Mouse (Mus musculus) heart, embryonic 11.5 days (tissue): Measurements from ENCODE around the gene Ckm. TPM values are rescaled to one million over a fixed set of nuclear protein-coding genes. Genes with fewer than 3 reads are reported as not detected.

Experiments used
- ATAC-seq: fragments of 200-750 bp; cut with Nextera tagmentation; replicated peaks from 2 replicates; pipeline ENCODE4 v1.8.0; 2017; ENCODE audit warnings: moderate library complexity; ENCODE audit not compliant: insufficient number of reproducible peaks, low FRiP score, low TSS enrichment
- H3K27ac ChIP-seq: fragments of 300-500 bp; sonication (generic); 2 replicates; pipeline ENCODE4 v1.5.1; 2014; ENCODE audit warnings: mild to moderate bottlenecking, low read depth, low read length
- H3K27me3 ChIP-seq: fragments of 300-500 bp; sonication (generic); 2 replicates; pipeline ENCODE4 v1.6.1; 2014; ENCODE audit warnings: mild to moderate bottlenecking, low read length, mixed read lengths; ENCODE audit not compliant: control insufficient read depth, insufficient read depth
- H3K36me3 ChIP-seq: fragments of 300-500 bp; sonication (generic); 2 replicates; pipeline ENCODE4 v1.6.1; 2014; ENCODE audit warnings: mild to moderate bottlenecking, low read length, moderate library complexity, mixed read lengths; ENCODE audit not compliant: control insufficient read depth, insufficient read depth
- H3K4me1 ChIP-seq: fragments of 300-500 bp; sonication (generic); 2 replicates; pipeline ENCODE4 v1.6.1; 2014; ENCODE audit warnings: low read length; ENCODE audit not compliant: control insufficient read depth, insufficient read depth
- H3K4me2 ChIP-seq: fragments of 300-500 bp; sonication (generic); 2 replicates; pipeline ENCODE4 v1.6.1; 2014; ENCODE audit warnings: mild to moderate bottlenecking, moderate library complexity
- H3K4me3 ChIP-seq: fragments of 300-500 bp; sonication (generic); 2 replicates; pipeline ENCODE4 v1.5.1; 2014; ENCODE audit warnings: low read depth, low read length
- H3K9ac ChIP-seq: fragments of 300-500 bp; sonication (generic); 2 replicates; pipeline ENCODE4 v1.6.1; 2014; ENCODE audit warnings: mild to moderate bottlenecking, low read depth, low read length, moderate library complexity
- H3K9me3 ChIP-seq: fragments of 300-500 bp; sonication (generic); replicated peaks from 2 replicates; pipeline ENCODE4 v1.6.1; 2016; ENCODE audit warnings: low read length; ENCODE audit not compliant: control insufficient read depth
- WGBS: fragments of 180-500 bp; shearing (Covaris S2); extraction: QIAGEN DNeasy Blood & Tissue Kit; methylation state at CpG from one replicate; pipeline ENCODE4 v1.1.7; 2014; ENCODE audit not compliant: insufficient replicate concordance; 5-methylcytosine and 5-hydroxymethylcytosine counted together
- polyA plus RNA-seq: library from polyadenylated mRNA; unstranded; fragments of >200 nt; fragmentation: Nextera tagmentation; extraction: Ambion mirVana; gene quantifications from 2 replicates; pipeline ENCODE4 v1.2.1, GENCODE M21; 2014

The Ckm gene
- polyA plus RNA-seq, 1 experiment from 2014 or later, result 11.0 TPM

DNA sequence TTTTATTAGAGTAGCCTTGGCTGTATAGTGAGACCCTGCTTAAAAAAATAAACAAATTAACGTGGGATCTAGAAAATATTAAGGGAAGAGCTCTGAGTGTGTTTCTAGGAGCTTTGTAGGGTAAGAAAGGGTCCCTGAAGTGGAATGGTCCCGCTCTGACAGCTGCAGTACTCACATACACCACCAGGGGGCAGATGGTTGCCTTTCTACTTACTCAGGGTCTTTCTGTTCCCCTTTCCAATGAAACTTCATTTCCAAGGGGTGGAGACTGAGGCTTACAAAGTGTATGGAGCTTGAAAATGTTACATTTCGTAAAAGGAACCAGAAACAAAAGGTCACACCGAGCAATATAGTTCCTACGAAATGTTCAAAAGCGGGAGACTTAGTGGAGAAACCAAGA, 56.9 kb downstream of the Ckm start:
- no peak overlapping the region for H3K27ac ChIP-seq
- H3K9ac ChIP-seq, result no peak overlapping the region
- no peak for ATAC-seq
- WGBS, result 10% methylated on average over 6 of the region's 6 CpGs
- H3K4me1 ChIP-seq, result peaks cover 21% of the 10 kb centered on the region
- no peaks in the 10 kb centered on the region for H3K36me3 ChIP-seq
- H3K27me3 ChIP-seq, result peaks cover 7% of the 10 kb centered on the region; the same call in 1 of the 2 replicates
- H3K4me2 ChIP-seq, result no peak overlapping the region
- H3K4me3 ChIP-seq, result no peak overlapping the region
- no peaks in the 10 kb centered on the region for H3K9me3 ChIP-seq

DNA sequence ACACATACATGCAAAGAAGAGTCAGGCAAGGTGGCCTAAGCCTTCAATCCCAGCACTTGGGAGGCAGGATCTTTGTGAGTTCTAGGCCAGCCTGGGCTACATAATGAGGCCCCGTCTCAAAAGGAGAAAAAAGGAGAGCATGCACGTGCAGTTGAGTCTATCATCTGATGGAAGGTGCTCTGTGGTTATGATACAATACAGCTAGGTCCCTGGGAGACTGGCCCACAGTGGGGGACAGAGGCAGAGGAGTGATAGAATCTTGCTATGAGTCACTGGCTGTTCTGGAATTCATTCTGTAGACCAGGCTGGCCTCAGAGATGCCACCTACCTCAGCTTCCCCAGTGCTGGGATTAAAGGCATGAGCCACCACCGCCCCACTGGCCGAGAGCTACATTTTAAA, 57.9 kb downstream of the Ckm start:
- Histone ChIP-seq H3K9ac (no peak overlapping the region), H3K36me3 (no peaks in the 10 kb centered on the region), H3K27ac (no peak overlapping the region; the same call in 1 of the 2 replicates), H3K4me2 (peak overlapping the region; percentile 50; the same call in 1 of the 2 replicates), H3K4me3 (no peak overlapping the region), H3K27me3 (peaks cover 7% of the 10 kb centered on the region; the same call in 1 of the 2 replicates), H3K9me3 (no peaks in the 10 kb centered on the region), H3K4me1 (peaks cover 16% of the 10 kb centered on the region)
- WGBS, result 53% methylated on average over 4 of the region's 4 CpGs
- no peak for ATAC-seq

DNA sequence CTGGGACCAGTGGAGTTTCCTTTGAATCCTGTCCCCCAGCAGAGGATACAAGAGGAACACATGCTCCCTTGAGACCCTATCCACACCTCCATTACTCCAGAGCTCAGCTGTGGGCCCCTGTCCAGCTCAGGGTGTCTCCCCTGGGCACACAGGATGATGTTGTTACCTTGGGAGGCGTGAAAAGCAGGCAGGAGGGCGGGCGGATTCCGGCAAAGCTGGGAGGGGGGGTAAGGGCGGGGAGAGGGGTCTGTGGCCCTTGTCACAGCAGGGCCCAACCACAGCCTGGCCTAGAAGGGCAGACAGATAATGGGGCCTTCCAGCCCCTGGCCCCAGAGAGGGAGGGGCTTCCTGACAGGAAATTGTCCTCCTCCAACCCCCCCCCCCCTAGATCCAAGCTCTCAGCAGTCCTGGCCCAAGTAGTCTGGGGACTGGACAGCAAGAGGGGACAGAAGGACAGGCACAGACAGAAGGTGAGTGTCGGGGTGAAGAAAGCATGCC, 58.4 kb downstream of the Ckm start, which contains the start of gene Exoc3l2:
Gene Exoc3l2 (plus strand): TSS at position 448 of the 498 bp plus-strand sequence.
- 0 out of 2 replicates have a peak, but pooled peaks have one; percentile 27 for ATAC-seq
- Histone ChIP-seq H3K36me3 (no peaks in the 10 kb centered on the region), H3K9me3 (no peaks in the 10 kb centered on the region), H3K27ac (peak within 1 kb of the TSS; percentile 22; the same call in 1 of the 2 replicates), H3K27me3 (peaks cover 7% of the 10 kb centered on the region; the same call in 1 of the 2 replicates), H3K4me2 (peak within 1 kb of the TSS; percentile 50), H3K4me3 (peak within 1 kb of the TSS; percentile 31), H3K4me1 (peaks cover 12% of the 10 kb centered on the region), H3K9ac (peak within 1 kb of the TSS; percentile 46; the same call in 1 of the 2 replicates)
- 30% methylated on average over 6 of the region's 6 CpGs for WGBS

DNA sequence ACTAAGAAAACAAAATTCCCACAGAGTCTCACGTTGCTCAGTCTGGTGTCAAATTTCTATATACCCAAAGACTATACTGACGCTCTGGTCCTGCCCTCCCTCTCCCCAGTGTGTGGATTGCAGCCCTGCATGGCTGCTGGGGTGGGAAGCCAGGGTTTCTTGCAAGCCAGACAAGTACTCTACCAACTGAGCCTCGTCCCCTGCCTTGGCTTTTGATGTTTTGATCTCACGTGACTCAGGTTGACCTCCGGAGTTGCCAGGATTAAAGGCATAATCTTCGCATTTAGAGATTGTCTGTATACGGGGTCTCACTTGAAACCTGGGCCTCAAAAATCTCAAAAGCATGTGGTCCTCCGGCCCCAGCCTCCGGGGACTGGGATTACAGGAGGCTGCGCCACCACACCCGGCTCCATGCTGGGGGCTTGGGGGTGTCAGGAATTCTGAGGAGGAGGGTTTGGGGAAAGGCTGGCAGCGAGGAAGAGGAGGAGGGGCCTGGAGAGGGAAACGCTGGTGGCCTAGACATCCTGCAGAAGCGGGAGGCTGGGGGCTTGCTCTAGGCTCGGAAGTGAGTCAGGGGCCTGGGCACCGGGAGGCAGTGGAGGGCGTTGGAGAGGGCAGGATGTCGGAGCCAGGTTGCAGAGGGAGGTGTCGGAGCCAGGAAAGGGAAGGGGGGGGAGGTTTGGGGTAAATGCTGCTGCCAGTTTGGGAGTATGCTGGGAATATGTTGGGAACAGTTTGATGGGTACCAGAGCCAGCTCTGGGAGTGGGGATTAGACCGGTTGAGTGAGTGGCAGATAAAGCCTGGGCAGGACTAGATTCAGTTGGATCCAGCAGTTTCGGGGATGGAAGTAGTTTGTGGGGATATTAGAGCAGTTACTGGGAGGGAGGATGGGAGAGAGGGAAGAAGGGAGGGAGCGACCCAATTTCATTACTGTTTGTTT, 60.1 kb downstream of the Ckm start:
- peak overlapping the region; percentile 50; the same call in 1 of the 2 replicates for H3K9ac ChIP-seq
- H3K27me3 ChIP-seq, result peaks cover 14% of the 10 kb centered on the region
- H3K27ac ChIP-seq, result peak overlapping the region; percentile 12; the same call in 1 of the 2 replicates
- no peaks in the 10 kb centered on the region for H3K36me3 ChIP-seq
- peak overlapping the region; percentile 31 for H3K4me3 ChIP-seq
- H3K4me2 ChIP-seq, result peak overlapping the region; percentile 50
- no peaks in the 10 kb centered on the region for H3K9me3 ChIP-seq
- 0 out of 2 replicates have a peak, but pooled peaks have one; percentile 4 for ATAC-seq
- H3K4me1 ChIP-seq, result peaks cover 10% of the 10 kb centered on the region
- WGBS, result 7% methylated on average over 22 of the region's 22 CpGs

DNA sequence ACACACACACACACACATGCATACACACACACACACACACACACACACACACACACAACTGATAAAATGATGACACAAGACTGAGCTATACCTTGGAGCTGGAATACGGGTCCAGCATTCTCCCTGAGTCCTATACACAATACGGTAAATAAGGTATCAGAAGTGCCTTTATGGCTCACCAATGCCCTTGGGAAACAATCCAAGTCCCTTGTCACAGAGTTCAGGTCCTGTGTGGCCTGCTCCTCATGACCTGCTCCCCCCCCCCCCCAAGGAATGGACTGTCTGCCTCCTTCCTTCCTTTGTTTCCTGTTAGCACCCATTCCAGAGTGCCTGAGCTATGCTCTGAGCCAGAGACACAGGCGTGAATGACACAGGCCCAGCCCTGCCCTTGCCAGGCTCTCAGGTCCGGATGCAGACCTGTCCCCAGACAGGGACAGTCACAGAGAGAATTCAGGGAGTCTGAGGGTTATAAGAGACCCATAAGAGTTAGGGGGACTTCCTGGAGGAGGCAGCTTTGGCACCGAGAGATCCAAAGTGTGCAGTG, 62.1 kb downstream of the Ckm start:
- H3K27ac ChIP-seq, result no peak overlapping the region
- 47% methylated on average over 5 of the region's 5 CpGs for WGBS
- H3K9me3 ChIP-seq, result no peaks in the 10 kb centered on the region
- H3K4me2 ChIP-seq, result no peak overlapping the region
- no peak for ATAC-seq
- no peak overlapping the region for H3K4me3 ChIP-seq
- H3K4me1 ChIP-seq, result peaks cover 10% of the 10 kb centered on the region
- peaks cover 25% of the 10 kb centered on the region for H3K27me3 ChIP-seq
- no peak overlapping the region for H3K9ac ChIP-seq
- H3K36me3 ChIP-seq, result no peaks in the 10 kb centered on the region

DNA sequence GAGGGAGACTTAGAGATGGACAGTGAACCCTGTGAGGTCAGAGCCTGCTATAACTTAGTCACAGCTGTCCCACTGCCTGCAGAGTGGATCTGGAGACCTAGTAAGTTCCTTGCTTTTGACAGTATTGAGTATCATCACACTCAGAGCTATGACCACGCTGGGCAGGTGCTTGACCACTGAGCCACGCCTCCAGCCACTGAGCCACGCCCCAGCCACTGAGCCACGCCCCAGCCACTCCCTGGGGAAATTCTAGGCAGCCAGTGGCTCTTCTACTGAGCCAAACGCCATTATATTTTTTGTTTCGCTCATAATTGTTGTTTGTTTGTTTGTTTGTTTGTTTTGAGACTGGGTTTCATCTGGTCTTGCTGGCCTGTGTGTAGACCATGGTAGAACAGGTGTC, 63.1 kb downstream of the Ckm start:
- Histone ChIP-seq H3K4me3 (no peak overlapping the region), H3K9ac (no peak overlapping the region), H3K27ac (no peak overlapping the region), H3K4me2 (no peak overlapping the region), H3K9me3 (no peaks in the 10 kb centered on the region), H3K36me3 (no peaks in the 10 kb centered on the region), H3K4me1 (peaks cover 7% of the 10 kb centered on the region), H3K27me3 (peaks cover 34% of the 10 kb centered on the region)
- no peak for ATAC-seq
- 42% methylated on average over 6 of the region's 6 CpGs for WGBS

DNA sequence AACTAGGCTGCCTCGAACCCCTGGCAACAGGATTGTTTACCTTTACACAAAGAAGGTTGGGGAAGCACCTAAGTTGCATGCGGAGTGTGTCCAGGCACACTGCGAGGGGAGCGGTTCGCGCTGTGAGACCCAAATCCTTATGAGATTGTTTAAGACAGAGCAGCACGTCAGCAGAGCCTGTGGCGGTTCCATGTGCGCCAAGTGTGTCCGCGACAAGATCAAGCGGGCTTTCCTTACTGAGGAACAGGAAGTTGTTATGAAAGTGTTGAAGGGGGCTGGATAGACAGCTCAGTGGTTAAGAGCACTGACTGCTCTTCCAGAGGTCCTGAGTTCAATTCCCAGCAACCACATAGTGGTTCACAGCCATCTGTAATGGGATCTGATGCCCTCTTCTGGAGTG, 63.7 kb downstream of the Ckm start:
- Histone ChIP-seq H3K9ac (no peak overlapping the region), H3K36me3 (no peaks in the 10 kb centered on the region), H3K27me3 (peaks cover 41% of the 10 kb centered on the region), H3K27ac (no peak overlapping the region), H3K9me3 (no peaks in the 10 kb centered on the region), H3K4me2 (no peak overlapping the region), H3K4me1 (0 out of 2 replicates have a peak, but pooled peaks cover 3% of the 10 kb centered on the region), H3K4me3 (no peak overlapping the region)
- WGBS, result 64% methylated on average over 12 of the region's 12 CpGs
- no peak for ATAC-seq

DNA sequence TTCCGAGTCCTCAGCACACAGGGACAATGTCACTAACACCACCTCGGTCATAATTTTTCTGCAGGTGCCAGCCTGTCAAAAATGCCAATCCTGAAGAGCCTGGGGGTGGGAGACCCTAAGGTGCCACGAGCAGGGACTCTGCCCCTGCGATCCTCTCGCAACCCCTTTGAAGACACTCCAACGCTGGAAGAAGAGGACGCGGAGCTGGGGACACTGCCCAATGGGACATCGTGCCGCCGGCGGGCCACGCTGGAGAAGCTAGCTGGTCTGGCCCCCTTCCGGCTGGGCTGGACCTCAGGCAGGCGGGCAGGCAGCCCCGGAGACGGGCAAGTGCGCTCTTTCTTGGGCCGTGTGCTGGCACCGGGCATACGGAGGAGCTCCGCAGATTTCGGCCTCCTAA, 64.8 kb downstream of the Ckm start:
- peaks cover 50% of the 10 kb centered on the region for H3K27me3 ChIP-seq

More for the DNA sequence above, 64.8 kb downstream of the Ckm start:
- no peak for ATAC-seq
- H3K36me3 ChIP-seq, result no peaks in the 10 kb centered on the region
- H3K4me3 ChIP-seq, result no peak overlapping the region
- 0 out of 2 replicates have a peak, but pooled peaks cover 6% of the 10 kb centered on the region for H3K4me1 ChIP-seq
- no peak overlapping the region for H3K27ac ChIP-seq
- no peak overlapping the region for H3K9ac ChIP-seq
- no peaks in the 10 kb centered on the region for H3K9me3 ChIP-seq
- peak overlapping the region; percentile 11; the same call in 1 of the 2 replicates for H3K4me2 ChIP-seq
- WGBS, result 27% methylated on average over 23 of the region's 23 CpGs
